Mouse (Mus musculus) limb, embryonic 12.5 days (tissue): ENCODE data around the gene Med15. TPM values are rescaled to one million over a fixed set of nuclear protein-coding genes. Genes with fewer than 3 reads are reported as not detected.

ENCODE experiments used
- ATAC-seq: fragments of 200-750 bp; cut with Nextera tagmentation; 2 replicates; pipeline ENCODE4 v1.8.0; 2017; ENCODE audit warnings: low read depth, moderate TSS enrichment; ENCODE audit not compliant: insufficient number of reproducible peaks, insufficient read depth, low FRiP score, low TSS enrichment
- H3K27ac ChIP-seq: fragments of 300-500 bp; sonication (generic); 2 replicates; pipeline ENCODE4 v1.5.1; 2016; ENCODE audit warnings: mild to moderate bottlenecking, moderate library complexity
- H3K27me3 ChIP-seq: fragments of 300-500 bp; sonication (generic); 2 replicates; pipeline ENCODE4 v1.6.1; 2016; ENCODE audit warnings: mild to moderate bottlenecking, moderate library complexity
- H3K36me3 ChIP-seq: fragments of 300-500 bp; sonication (generic); 2 replicates; pipeline ENCODE4 v1.6.1; 2016; ENCODE audit warnings: mild to moderate bottlenecking, moderate library complexity
- H3K4me1 ChIP-seq: fragments of 300-500 bp; sonication (generic); replicated peaks from 2 replicates; pipeline ENCODE4 v1.6.1; 2016
- H3K4me2 ChIP-seq: fragments of 300-500 bp; sonication (generic); 2 replicates; pipeline ENCODE4 v1.6.1; 2016; ENCODE audit warnings: mild to moderate bottlenecking, moderate library complexity
- H3K4me3 ChIP-seq: fragments of 300-500 bp; sonication (generic); replicated peaks from 2 replicates; pipeline ENCODE4 v1.5.1; 2016; ENCODE audit warnings: mild to moderate bottlenecking
- H3K9ac ChIP-seq: fragments of 300-500 bp; sonication (generic); replicated peaks from 2 replicates; pipeline ENCODE4 v1.6.1; 2016; ENCODE audit warnings: mild to moderate bottlenecking, moderate library complexity
- H3K9me3 ChIP-seq: fragments of 300-500 bp; sonication (generic); 2 replicates; pipeline ENCODE4 v1.6.1; 2016; ENCODE audit warnings: mild to moderate bottlenecking, moderate library complexity
- WGBS: fragments of 180-500 bp; shearing (Covaris S2); methylation state at CpG from one replicate; pipeline ENCODE4 v1.1.7; 2016; 5-methylcytosine and 5-hydroxymethylcytosine counted together
- polyA plus RNA-seq: library from polyadenylated mRNA; unstranded; fragments of >200 nt; fragmentation: Nextera tagmentation; extraction: Ambion mirVana; gene quantifications from 2 replicates; pipeline ENCODE4 v1.2.1, GENCODE M21; 2016

The Med15 gene
- polyA plus RNA-seq, 1 experiment from 2014 or later = 44.2 TPM

DNA sequence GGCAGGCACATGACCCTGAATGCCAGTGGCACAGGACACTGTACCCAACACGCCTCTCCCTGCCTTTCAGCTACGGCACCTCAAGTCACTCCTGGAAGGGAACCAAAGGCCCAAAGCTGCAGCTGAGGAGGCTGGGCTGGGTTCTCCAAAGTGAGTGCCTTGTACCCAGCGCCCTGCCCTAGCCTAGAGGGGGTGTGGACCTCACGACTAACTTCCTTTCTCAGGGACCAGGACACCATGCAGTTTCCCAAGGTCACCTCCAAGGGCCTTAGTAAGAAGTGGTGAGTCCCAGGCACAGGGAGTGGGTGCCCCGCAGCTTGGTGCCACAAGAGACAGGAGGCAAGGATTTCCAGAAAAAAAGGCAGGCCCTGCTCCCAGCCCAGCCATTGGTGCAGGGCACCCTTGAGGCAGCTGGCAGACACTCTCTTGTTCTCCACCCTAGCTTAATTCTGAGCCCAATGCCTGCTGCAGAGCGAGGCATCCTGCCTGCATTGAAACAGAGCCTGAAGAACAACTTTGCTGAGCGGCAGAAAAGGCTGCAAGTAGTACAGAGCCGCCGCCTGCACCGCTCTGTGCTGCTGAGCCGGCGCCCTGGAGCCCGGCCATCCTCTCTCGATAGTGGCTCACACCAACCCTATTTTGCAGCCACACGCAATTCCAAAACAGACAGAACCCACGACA lies 82.6 kb downstream of the Med15 start:
- Histone ChIP-seq H3K4me1 (peaks cover 10% of the 10 kb centered on the region), H3K27ac (0 out of 2 replicates have a peak overlapping the region, but pooled peaks have one; percentile 23), H3K4me2 (no peak overlapping the region), H3K9me3 (no peaks in the 10 kb centered on the region), H3K4me3 (no peak overlapping the region), H3K9ac (no peak overlapping the region), H3K27me3 (no peaks in the 10 kb centered on the region), H3K36me3 (peaks cover 67% of the 10 kb centered on the region)
- no peak for ATAC-seq
- 89% methylated on average over 16 of the region's 16 CpGs for WGBS

DNA sequence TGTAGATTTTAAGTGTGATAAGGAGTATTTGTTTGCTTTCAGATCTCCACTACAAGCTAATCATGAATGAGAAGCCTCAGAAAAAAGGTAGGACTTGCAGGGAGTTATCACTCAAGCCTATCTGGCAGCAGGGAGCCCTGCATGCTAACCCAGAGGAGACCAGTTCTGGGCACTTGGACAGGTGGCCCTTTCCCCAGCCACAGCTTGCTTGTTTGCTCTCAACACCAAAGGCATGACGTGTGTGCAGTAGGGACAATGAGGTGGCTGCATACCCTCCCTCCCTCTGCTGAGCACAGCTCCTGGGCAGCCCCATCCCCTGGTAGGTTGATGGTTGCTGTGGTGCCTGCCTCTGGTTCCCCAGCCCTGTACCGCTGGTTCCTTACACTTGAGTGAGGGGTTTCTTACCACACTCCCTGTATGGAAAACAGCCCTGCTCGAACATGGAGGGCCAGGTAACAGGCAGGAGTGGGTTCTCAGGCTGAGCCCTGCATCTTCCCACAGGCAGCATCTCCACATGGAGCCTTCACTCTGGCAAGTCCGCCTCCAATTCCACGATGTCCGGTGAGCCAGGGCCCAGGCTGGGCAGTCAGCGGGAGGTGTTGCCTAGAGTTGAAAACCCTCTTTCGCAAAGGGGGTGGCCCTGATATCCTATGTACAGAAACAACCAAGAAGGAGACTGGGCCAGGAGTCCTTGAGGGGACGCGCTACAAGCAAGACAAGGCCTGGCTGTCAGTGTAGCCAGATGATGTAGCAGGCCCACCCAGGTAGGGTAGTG lies 84.9 kb downstream of the Med15 start:
- 84% methylated on average over 10 of the region's 10 CpGs for WGBS
- Histone ChIP-seq H3K4me3 (no peak overlapping the region), H3K9ac (no peak overlapping the region), H3K9me3 (no peaks in the 10 kb centered on the region), H3K27ac (no peak overlapping the region), H3K4me2 (no peak overlapping the region; the same call in 1 of the 2 replicates), H3K36me3 (peaks cover 55% of the 10 kb centered on the region), H3K27me3 (no peaks in the 10 kb centered on the region), H3K4me1 (peaks cover 10% of the 10 kb centered on the region)
- no peak for ATAC-seq

DNA sequence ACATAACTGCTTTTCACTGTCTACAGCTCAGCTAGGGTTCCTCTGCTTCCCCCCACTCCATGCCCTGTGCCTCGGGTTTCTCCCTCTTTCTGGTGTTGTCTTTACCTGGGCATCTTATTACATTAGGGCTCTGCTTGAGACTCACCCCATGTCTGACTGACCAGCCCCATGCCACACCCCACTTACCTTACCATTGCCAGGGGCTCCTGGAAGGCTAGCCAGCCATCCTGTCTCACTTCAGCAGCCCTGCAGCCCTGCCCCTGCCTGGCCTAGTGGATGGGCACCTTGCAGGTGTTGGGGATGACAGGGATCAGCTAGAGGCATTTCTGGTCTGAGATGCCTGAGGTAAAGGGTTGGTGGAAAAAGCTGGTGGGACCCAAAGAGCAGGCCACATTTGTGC lies 85.5 kb downstream of the Med15 start:
- peak; percentile 13; the same call in 1 of the 2 replicates for ATAC-seq
- H3K4me1 ChIP-seq = peaks cover 10% of the 10 kb centered on the region
- H3K4me2 ChIP-seq = peak overlapping the region; percentile 86
- H3K9me3 ChIP-seq = no peaks in the 10 kb centered on the region
- peak overlapping the region; percentile 62 for H3K4me3 ChIP-seq
- H3K36me3 ChIP-seq = peaks cover 55% of the 10 kb centered on the region
- H3K9ac ChIP-seq = peak overlapping the region; percentile 71
- H3K27ac ChIP-seq = no peak overlapping the region
- no peaks in the 10 kb centered on the region for H3K27me3 ChIP-seq
- WGBS = 14% methylated on average over 1 of the region's 1 CpGs

DNA sequence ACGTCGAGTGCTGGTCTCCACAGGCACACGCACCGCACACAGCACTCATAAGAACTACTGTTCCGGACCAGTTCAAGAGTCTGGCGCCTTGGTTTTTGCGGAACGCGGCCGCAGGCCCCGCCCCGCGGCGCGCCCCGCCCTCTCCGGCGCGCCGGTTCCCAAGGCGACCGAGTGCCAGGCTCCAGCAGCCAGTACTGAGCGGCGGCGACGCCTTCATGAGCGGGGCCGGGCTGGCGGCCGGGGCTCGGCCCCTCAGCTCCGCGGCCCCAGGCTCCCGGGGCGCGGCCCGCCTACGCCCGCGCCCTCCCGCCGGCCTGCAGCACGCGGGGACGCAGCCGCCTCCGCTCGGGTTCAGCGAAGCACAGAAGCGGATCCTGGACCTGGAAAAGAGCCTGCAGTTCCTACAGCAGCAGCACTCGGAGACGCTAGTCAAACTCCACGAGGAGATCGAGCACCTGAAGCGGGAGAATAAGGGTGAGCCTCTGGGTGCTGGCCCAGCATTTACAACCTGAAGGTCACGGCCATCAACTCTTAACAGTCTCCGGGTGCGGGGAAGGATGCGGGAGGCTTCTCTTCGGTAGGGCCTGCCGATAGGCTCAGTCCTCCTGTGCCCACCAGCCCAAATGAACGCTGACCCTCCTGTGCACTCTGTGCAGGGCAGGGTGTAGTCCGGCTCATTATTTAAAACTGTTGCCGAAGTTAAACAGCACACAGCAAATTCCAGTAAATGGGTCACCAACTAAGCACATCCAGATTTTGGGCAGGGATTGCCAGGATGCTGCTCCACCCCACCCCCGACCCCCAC lies 86.2 kb downstream of the Med15 start, which contains the start of gene Ccdc74a:
Ccdc74a (plus strand) TSS at position 161 of the 805 bp plus-strand sequence.
- H3K4me3 ChIP-seq = peak within 1 kb of the TSS; percentile 62
- H3K27me3 ChIP-seq = no peaks in the 10 kb centered on the region
- H3K9ac ChIP-seq = peak within 1 kb of the TSS; percentile 71
- peak within 1 kb of the TSS; percentile 86 for H3K4me2 ChIP-seq
- H3K9me3 ChIP-seq = no peaks in the 10 kb centered on the region
- WGBS = 2% methylated on average over 65 of the region's 65 CpGs
- H3K27ac ChIP-seq = peak within 1 kb of the TSS; percentile 69
- H3K36me3 ChIP-seq = peaks cover 53% of the 10 kb centered on the region
- peaks cover 10% of the 10 kb centered on the region for H3K4me1 ChIP-seq
- ATAC-seq = peak; percentile 92

DNA sequence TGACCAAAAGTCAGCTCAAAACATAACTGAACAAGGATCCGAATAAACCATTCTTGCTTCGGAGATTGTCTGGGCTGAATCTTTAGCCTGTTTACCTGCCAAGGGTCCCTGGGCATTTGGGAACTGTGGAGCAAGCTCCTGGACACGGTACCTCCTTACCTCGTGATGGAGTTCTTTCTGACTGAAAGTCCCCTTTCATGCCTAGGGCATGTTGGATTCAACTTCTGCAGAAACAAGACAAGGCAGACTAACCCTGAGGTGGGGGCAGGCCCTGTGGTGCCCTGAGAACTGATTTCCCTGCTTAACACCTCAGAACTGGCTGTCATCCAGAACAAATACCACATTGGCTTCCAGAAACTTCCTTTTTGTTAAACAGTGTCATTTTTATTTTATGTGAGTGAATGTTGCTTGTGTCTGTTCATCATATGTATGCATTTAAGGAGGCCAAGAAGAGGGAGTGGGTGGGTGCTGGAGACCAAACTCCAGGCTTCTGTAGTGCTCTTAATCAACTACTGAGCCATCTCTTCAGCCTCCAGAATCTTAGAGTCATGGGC lies 89.2 kb downstream of the Med15 start:
- Histone ChIP-seq H3K27me3 (no peaks in the 10 kb centered on the region), H3K4me1 (peaks cover 10% of the 10 kb centered on the region), H3K9ac (no peak overlapping the region), H3K4me2 (no peak overlapping the region), H3K4me3 (no peak overlapping the region), H3K27ac (no peak overlapping the region), H3K9me3 (no peaks in the 10 kb centered on the region), H3K36me3 (peaks cover 55% of the 10 kb centered on the region)
- 86% methylated on average over 4 of the region's 4 CpGs for WGBS
- ATAC-seq = no peak

DNA sequence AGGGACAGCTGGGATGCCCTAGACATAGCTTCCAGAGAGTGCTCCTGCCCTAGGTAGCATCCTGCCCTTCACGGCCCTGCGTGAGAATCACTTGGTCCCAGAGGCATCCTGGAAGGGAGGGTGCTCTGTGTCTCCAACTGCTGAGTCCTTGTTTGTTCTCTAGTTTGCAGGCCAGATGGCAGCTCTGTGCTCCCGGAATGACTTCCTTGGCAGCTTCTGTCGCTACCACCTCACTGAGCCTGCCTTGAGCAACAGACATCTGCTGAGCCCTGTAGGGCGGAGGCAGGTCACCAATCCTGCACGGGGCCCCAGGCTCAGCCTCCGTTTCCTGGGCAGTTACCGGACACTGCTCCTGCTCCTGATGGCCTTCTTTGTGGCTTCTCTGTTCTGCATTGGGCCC lies 90.4 kb downstream of the Med15 start:
- Histone ChIP-seq H3K9ac (no peak overlapping the region), H3K4me1 (peaks cover 9% of the 10 kb centered on the region), H3K27ac (no peak overlapping the region), H3K27me3 (no peaks in the 10 kb centered on the region), H3K9me3 (no peaks in the 10 kb centered on the region), H3K36me3 (peaks cover 63% of the 10 kb centered on the region), H3K4me2 (no peak overlapping the region), H3K4me3 (no peak overlapping the region)
- no peak for ATAC-seq
- 90% methylated on average over 8 of the region's 8 CpGs for WGBS

DNA sequence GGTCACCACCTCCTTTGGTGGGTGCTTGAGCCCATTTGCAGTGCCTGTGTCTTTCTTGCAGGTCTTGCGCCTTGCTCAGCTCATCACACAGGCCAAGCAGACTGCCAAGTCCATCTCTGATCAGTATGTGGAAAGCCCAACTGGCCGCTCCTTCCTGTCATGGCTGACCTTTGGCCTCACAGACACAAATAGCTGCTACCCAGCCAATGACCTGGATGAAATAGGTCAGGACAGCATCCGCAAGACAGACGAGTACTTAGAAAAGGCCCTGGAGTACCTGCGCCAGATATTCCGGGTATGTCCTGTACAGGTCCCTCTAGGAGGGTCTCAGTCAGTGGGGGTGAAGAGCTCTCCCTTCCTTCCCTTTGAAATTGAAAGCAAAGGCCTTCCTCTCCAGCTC lies 91.4 kb downstream of the Med15 start:
- no peaks in the 10 kb centered on the region for H3K9me3 ChIP-seq
- no peaks in the 10 kb centered on the region for H3K4me1 ChIP-seq
- H3K36me3 ChIP-seq = peaks cover 71% of the 10 kb centered on the region
- no peak for ATAC-seq
- no peak overlapping the region for H3K4me2 ChIP-seq
- H3K9ac ChIP-seq = no peak overlapping the region
- WGBS = 91% methylated on average over 6 of the region's 6 CpGs
- no peak overlapping the region for H3K27ac ChIP-seq
- H3K27me3 ChIP-seq = no peaks in the 10 kb centered on the region
- H3K4me3 ChIP-seq = no peak overlapping the region

DNA sequence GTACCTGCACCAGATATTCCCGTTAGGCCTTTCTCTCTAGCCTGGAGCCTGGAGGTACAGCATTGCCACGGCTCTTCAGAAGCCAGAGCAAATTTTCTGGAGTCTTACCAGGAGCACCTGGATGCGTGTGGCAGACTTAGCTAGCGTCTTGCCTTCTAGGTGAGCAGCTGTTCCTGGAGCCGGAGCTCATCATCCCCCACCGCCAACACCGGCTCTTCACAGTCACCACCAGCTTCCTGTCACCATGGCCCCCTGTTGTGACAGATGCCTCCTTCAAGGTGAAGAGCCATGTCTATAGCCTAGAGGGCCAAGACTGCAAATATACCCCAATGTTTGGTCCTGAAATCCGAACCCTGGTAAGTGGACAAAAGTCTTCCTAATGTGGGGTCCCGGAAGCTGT lies 92.0 kb downstream of the Med15 start:
- Histone ChIP-seq H3K4me3 (no peak overlapping the region), H3K9me3 (no peaks in the 10 kb centered on the region), H3K9ac (no peak overlapping the region), H3K36me3 (peaks cover 76% of the 10 kb centered on the region), H3K4me2 (no peak overlapping the region), H3K27me3 (no peaks in the 10 kb centered on the region), H3K27ac (no peak overlapping the region), H3K4me1 (no peaks in the 10 kb centered on the region)
- ATAC-seq = no peak
- WGBS = 94% methylated on average over 9 of the region's 9 CpGs

DNA sequence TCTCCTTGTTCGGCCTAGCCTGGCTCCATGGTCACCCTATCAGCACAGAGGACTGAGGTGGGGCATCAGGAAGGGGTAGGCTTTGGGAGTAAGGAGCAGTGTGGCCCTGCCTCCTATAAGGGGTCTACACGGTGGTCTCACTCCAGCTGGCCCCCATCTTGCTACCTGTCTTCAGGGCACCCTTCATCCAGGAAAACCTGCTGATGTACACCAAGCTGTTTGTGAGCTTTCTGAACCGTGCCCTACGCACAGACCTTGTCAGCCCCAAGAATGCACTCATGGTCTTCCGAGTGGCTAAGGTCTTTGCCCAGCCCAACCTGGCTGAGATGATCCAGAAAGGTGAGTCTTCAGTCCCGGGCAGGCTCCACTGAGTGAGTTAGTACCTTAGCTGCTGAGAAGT lies 92.7 kb downstream of the Med15 start:
- H3K36me3 ChIP-seq = peaks cover 83% of the 10 kb centered on the region
- H3K27ac ChIP-seq = no peak overlapping the region
- H3K4me3 ChIP-seq = no peak overlapping the region
- no peaks in the 10 kb centered on the region for H3K4me1 ChIP-seq
- no peak overlapping the region for H3K4me2 ChIP-seq
- H3K27me3 ChIP-seq = no peaks in the 10 kb centered on the region
- no peaks in the 10 kb centered on the region for H3K9me3 ChIP-seq
- no peak for ATAC-seq
- 92% methylated on average over 6 of the region's 6 CpGs for WGBS
- H3K9ac ChIP-seq = no peak overlapping the region

DNA sequence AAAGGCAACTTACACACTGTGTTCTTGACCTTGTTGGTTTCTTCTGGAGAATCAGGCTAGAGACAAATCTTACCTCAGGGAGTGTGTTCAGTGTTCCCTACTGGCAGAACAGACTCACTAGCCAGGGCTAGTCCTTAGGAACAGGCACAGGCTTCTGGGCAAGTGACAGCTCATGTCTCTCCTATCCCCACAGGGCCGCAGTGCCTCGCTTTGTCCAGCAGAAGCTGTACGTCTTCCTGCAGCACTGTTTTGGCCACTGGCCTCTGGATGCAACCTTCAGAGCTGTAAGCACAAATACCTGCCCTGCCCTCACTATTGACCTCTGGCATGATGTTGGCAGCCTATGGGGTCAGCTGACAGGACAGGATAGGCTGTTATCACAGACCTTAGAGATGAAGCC lies 93.6 kb downstream of the Med15 start:
- WGBS = 93% methylated on average over 3 of the region's 3 CpGs

More for the DNA sequence above, 93.6 kb downstream of the Med15 start:
- no peak overlapping the region for H3K4me2 ChIP-seq
- no peak for ATAC-seq
- no peak overlapping the region for H3K4me3 ChIP-seq
- H3K9ac ChIP-seq = no peak overlapping the region
- H3K4me1 ChIP-seq = no peaks in the 10 kb centered on the region
- H3K36me3 ChIP-seq = peaks cover 91% of the 10 kb centered on the region
- no peaks in the 10 kb centered on the region for H3K9me3 ChIP-seq
- no peaks in the 10 kb centered on the region for H3K27me3 ChIP-seq
- H3K27ac ChIP-seq = no peak overlapping the region
